Mouse (Mus musculus): Measurements from ENCODE around the gene Gucy2g. TPM values are rescaled to one million over a fixed set of nuclear protein-coding genes. Genes with fewer than 3 reads are reported as not detected.

Gucy2g gene
- total and polyA plus RNA-seq, 3 experiments, result not detected

- DNase-seq (ENCODE audit: extremely low read depth), result no peak
- no peak overlapping the region for H3K4me3 ChIP-seq (replicated peaks in 1 of 3; ENCODE audit: low read depth in 2 of 3, low read length in 2 of 3, poor library complexity in 1 of 3)
- no peak for TF ChIP-seq RCOR1 (conservative IDR thresholded peaks at IDR 0.05; ENCODE audit: low read depth, low read length)
- TF ChIP-seq CHD2 (IDR thresholded peaks at IDR 0.05; ENCODE audit: low read length), result no peak
- TF ChIP-seq MAZ (IDR thresholded peaks at IDR 0.05; ENCODE audit: low read depth, low read length), result no peak
- no peak for TF ChIP-seq NELFE (IDR thresholded peaks at IDR 0.05; ENCODE audit: low read depth, low read length)
- no peak for TF ChIP-seq MEF2A (IDR thresholded peaks at IDR 0.05; ENCODE audit: borderline replicate concordance, low read depth, low read length)
- TF ChIP-seq CTCF (conservative IDR thresholded peaks at IDR 0.05 in 1 of 2, IDR thresholded peaks at IDR 0.05 in 1 of 2; ENCODE audit: low read depth in 2 of 2, low read length in 2 of 2), result no peak
- TF ChIP-seq RAD21 (IDR thresholded peaks at IDR 0.05; ENCODE audit: low read depth, low read length), result no peak
- no peak for TF ChIP-seq SIN3A (IDR thresholded peaks at IDR 0.05; ENCODE audit: low read length)
- TF ChIP-seq ZMIZ1 (IDR thresholded peaks at IDR 0.05; ENCODE audit: low read depth, low read length), result no peak
- no peak for TF ChIP-seq SMC3 (IDR thresholded peaks at IDR 0.05; ENCODE audit: low read depth, low read length)
- TF ChIP-seq IRF4 (IDR thresholded peaks at IDR 0.05; ENCODE audit: low read depth, low read length), result no peak
- no peak for TF ChIP-seq MXI1 (IDR thresholded peaks at IDR 0.05; ENCODE audit: low read depth, low read length)
- no peak for TF ChIP-seq TBP (conservative IDR thresholded peaks at IDR 0.05; ENCODE audit: low read depth, low read length)
- TF ChIP-seq GABPA (IDR thresholded peaks at IDR 0.05; ENCODE audit: insufficient replicate concordance, low read depth, low read length), result no peak
- TF ChIP-seq ZC3H11A (IDR thresholded peaks at IDR 0.05; ENCODE audit: low read depth, low read length), result no peak
- TF ChIP-seq HCFC1 (IDR thresholded peaks at IDR 0.05; ENCODE audit: low read depth, low read length), result no peak
- H3K27ac ChIP-seq (ENCODE audit: insufficient read depth, low read depth), result no peak overlapping the region
- in situ Hi-C loops (cut with MboI; ENCODE audit: low pct_ligation_motif_present, low pct_unique_long_range_greater_than_20kb, low sequenced_read_pairs) (no loop called here), dilution Hi-C loops (cut with MboI; ENCODE audit: extremely low pct_ligation_motif_present, extremely low pct_unique_long_range_greater_than_20kb, low sequenced_read_pairs) (no loop called here)
- no peaks in the 10 kb centered on the region for H3K9me3 ChIP-seq (replicated peaks; ENCODE audit: low read length)
- H3K79me2 ChIP-seq (replicated peaks; ENCODE audit: control insufficient read depth, extremely low read depth, insufficient read depth, poor library complexity, severe bottlenecking), result no peaks in the 10 kb centered on the region
- no peak overlapping the region for H3K9ac ChIP-seq (ENCODE audit: insufficient read depth, low read depth)
- no peaks in the 10 kb centered on the region for H3K36me3 ChIP-seq (replicated peaks in 1 of 2; ENCODE audit: control insufficient read depth in 1 of 2, insufficient read depth in 1 of 2, low read length in 1 of 2)
- peaks cover 4% of the 10 kb centered on the region for H3K27me3 ChIP-seq (replicated peaks)
- peaks cover 10 to 11% of the 10 kb centered on the region in 2 experiments; a peak in 3 of 4 replicates for H3K4me1 ChIP-seq (ENCODE audit: control insufficient read depth in 1 of 2, insufficient read depth in 2 of 2)
- H3K4me2 ChIP-seq (ENCODE audit: insufficient read depth, low read depth, poor library complexity, severe bottlenecking), result no peak overlapping the region
Observed at GRCm38 (mm10) chr19:55236564-55236963, 4.5 kb downstream of the Gucy2g start.

- no peak for TF ChIP-seq PAX5 (IDR thresholded peaks at IDR 0.05; ENCODE audit: low read length)
- no peak for TF ChIP-seq TBP (conservative IDR thresholded peaks at IDR 0.05; ENCODE audit: low read depth, low read length)
- TF ChIP-seq HCFC1 (IDR thresholded peaks at IDR 0.05; ENCODE audit: low read depth, low read length), result no peak
- no peak for TF ChIP-seq BHLHE40 (IDR thresholded peaks at IDR 0.05; ENCODE audit: low read depth, low read length)
- no peak for TF ChIP-seq MYC (IDR thresholded peaks at IDR 0.05; ENCODE audit: low read depth, low read length)
- TF ChIP-seq POLR2AphosphoS2 (IDR thresholded peaks at IDR 0.05; ENCODE audit: low read depth, low read length), result no peak
- no peak for TF ChIP-seq MAX (IDR thresholded peaks at IDR 0.05; ENCODE audit: low read length)
- TF ChIP-seq RCOR1 (conservative IDR thresholded peaks at IDR 0.05; ENCODE audit: low read depth, low read length), result no peak
- TF ChIP-seq CTCF (conservative IDR thresholded peaks at IDR 0.05 in 1 of 2, IDR thresholded peaks at IDR 0.05 in 1 of 2; ENCODE audit: low read depth in 2 of 2, low read length in 2 of 2), result no peak
- no peak for TF ChIP-seq MXI1 (IDR thresholded peaks at IDR 0.05; ENCODE audit: low read depth, low read length)
- TF ChIP-seq JUN (IDR thresholded peaks at IDR 0.05; ENCODE audit: insufficient read depth, low read depth, low read length), result no peak
- in situ Hi-C loops (cut with MboI; ENCODE audit: low pct_ligation_motif_present, low pct_unique_long_range_greater_than_20kb, low sequenced_read_pairs), result no loop called here
- Histone ChIP-seq H3K4me2 (ENCODE audit: insufficient read depth, low read depth, poor library complexity, severe bottlenecking) (no peak overlapping the region), H3K27me3 (replicated peaks) (peaks cover 4% of the 10 kb centered on the region), H3K4me3 (replicated peaks in 1 of 3; ENCODE audit: low read depth in 2 of 3, low read length in 2 of 3, poor library complexity in 1 of 3) (no peak overlapping the region), H3K9ac (ENCODE audit: insufficient read depth, low read depth) (no peak overlapping the region), H3K27ac (ENCODE audit: insufficient read depth, low read depth) (no peak overlapping the region), H3K9me3 (replicated peaks; ENCODE audit: low read length) (no peaks in the 10 kb centered on the region), H3K79me2 (replicated peaks; ENCODE audit: control insufficient read depth, extremely low read depth, insufficient read depth, poor library complexity, severe bottlenecking) (no peaks in the 10 kb centered on the region), H3K36me3 (replicated peaks in 1 of 2; ENCODE audit: control insufficient read depth in 1 of 2, insufficient read depth in 1 of 2, low read length in 1 of 2) (no peaks in the 10 kb centered on the region), H3K4me1 (ENCODE audit: control insufficient read depth in 1 of 2, insufficient read depth in 2 of 2) (peaks cover 10 to 16% of the 10 kb centered on the region in 2 experiments)
- no peak for DNase-seq (ENCODE audit: extremely low read depth)
- dilution Hi-C loops (cut with MboI; ENCODE audit: extremely low pct_ligation_motif_present, extremely low pct_unique_long_range_greater_than_20kb, low sequenced_read_pairs), result no loop called here
Observed at GRCm38 (mm10) chr19:55236026-55236425, 5.0 kb downstream of the Gucy2g start.

All from CH12.LX (cell line).